Mouse (Mus musculus) heart, embryonic 10.5 days (tissue): ENCODE data around the gene Mprip. TPM values are rescaled to one million over a fixed set of nuclear protein-coding genes. Genes with fewer than 3 reads are reported as not detected.
"Not testable (repeated sequence)": the region's sequence is repeated elsewhere in the genome, so short reads cannot be mapped to it uniquely, and the experiment has no call there.

ENCODE experiments used
- DNase-seq: peaks from one replicate; pipeline ENCODE4 v3.0.0-alpha.2; 2017; ENCODE audit warnings: low spot score
- H3K27ac ChIP-seq: fragments of 300-500 bp; sonication (generic); 2 replicates; pipeline ENCODE4 v1.5.1; 2016; ENCODE audit warnings: mild to moderate bottlenecking
- H3K27me3 ChIP-seq: fragments of 300-500 bp; sonication (generic); 2 replicates; pipeline ENCODE4 v1.6.1; 2016; ENCODE audit warnings: mild to moderate bottlenecking; ENCODE audit not compliant: poor library complexity, insufficient read depth, severe bottlenecking
- H3K36me3 ChIP-seq: fragments of 300-500 bp; sonication (generic); 2 replicates; pipeline ENCODE4 v1.6.1; 2016; ENCODE audit warnings: mild to moderate bottlenecking, moderate library complexity
- H3K4me1 ChIP-seq: fragments of 300-500 bp; sonication (generic); 2 replicates; pipeline ENCODE4 v1.6.1; 2016; ENCODE audit warnings: mild to moderate bottlenecking
- H3K4me3 ChIP-seq: fragments of 300-500 bp; sonication (generic); 2 replicates; pipeline ENCODE4 v1.5.1; 2016; ENCODE audit warnings: mild to moderate bottlenecking, moderate library complexity
- H3K9me3 ChIP-seq: fragments of 300-500 bp; sonication (generic); 2 replicates; pipeline ENCODE4 v1.6.1; 2016; ENCODE audit warnings: mild to moderate bottlenecking, moderate library complexity
- WGBS: fragments of 180-500 bp; shearing (Covaris S2); methylation state at CpG from one replicate; pipeline ENCODE4 v1.1.7; 2016; 5-methylcytosine and 5-hydroxymethylcytosine counted together
- polyA plus RNA-seq: library from polyadenylated mRNA; unstranded; fragments of >200 nt; fragmentation: Nextera tagmentation; extraction: Ambion mirVana; gene quantifications from 2 replicates; pipeline ENCODE4 v1.2.1, GENCODE M21; 2016

Mprip gene
- 36.6 and 43.6 TPM in 2 replicates for polyA plus RNA-seq

GRCm38 (mm10) chr11:59661005-59661404, at the start of gene Mprip:
Gene Mprip, plus strand, starts transcription at chr11:59661305.
- Histone ChIP-seq H3K9me3 (no peaks in the 10 kb centered on the region), H3K4me1 (peaks cover 49% of the 10 kb centered on the region), H3K4me3 (peak within 1 kb of the TSS; percentile 86), H3K27ac (peak within 1 kb of the TSS; percentile 94), H3K27me3 (no peaks in the 10 kb centered on the region), H3K36me3 (no peaks in the 10 kb centered on the region)
- no peak for DNase-seq
- WGBS = 65% methylated on average over 3 of the region's 3 CpGs

GRCm38 (mm10) chr11:59611646-59612045, 49.5 kb upstream of the Mprip start:
- Histone ChIP-seq H3K9me3 (no peaks in the 10 kb centered on the region), H3K27me3 (no peaks in the 10 kb centered on the region), H3K36me3 (no peaks in the 10 kb centered on the region), H3K27ac (no peak overlapping the region), H3K4me3 (no peak overlapping the region), H3K4me1 (no peaks in the 10 kb centered on the region)
- DNase-seq = no peak
- WGBS = 72% methylated on average over 5 of the region's 5 CpGs

- Histone ChIP-seq H3K27ac (no peak overlapping the region), H3K9me3 (no peaks in the 10 kb centered on the region), H3K36me3 (no peaks in the 10 kb centered on the region), H3K27me3 (no peaks in the 10 kb centered on the region), H3K4me1 (no peaks in the 10 kb centered on the region), H3K4me3 (no peak overlapping the region)
- WGBS = 49% methylated on average over 4 of the region's 4 CpGs
- no peak for DNase-seq
These were observed 47.0 kb upstream of the Mprip start for GRCm38 (mm10) chr11:59614120-59614519.

- H3K4me1 ChIP-seq, DNase-seq, H3K27me3 ChIP-seq, H3K36me3 ChIP-seq, H3K4me3 ChIP-seq, H3K9me3 ChIP-seq, H3K27ac ChIP-seq: not testable (repeated sequence)
- WGBS = 91% methylated on average over 2 of the region's 2 CpGs
These were observed 44.1 kb upstream of the Mprip start for GRCm38 (mm10) chr11:59616986-59617385.

GRCm38 (mm10) chr11:59622214-59622613, 38.9 kb upstream of the Mprip start:
- Histone ChIP-seq H3K4me1 (no peaks in the 10 kb centered on the region), H3K4me3 (no peak overlapping the region), H3K27me3 (0 out of 2 replicates have a peak, but pooled peaks cover 4% of the 10 kb centered on the region), H3K9me3 (no peaks in the 10 kb centered on the region), H3K36me3 (no peaks in the 10 kb centered on the region), H3K27ac (no peak overlapping the region)
- DNase-seq = no peak
- WGBS = 74% methylated on average over 3 of the region's 3 CpGs

- no peak overlapping the region for H3K4me3 ChIP-seq
- 0 out of 2 replicates have a peak, but pooled peaks cover 4% of the 10 kb centered on the region for H3K27me3 ChIP-seq
- WGBS = 30% methylated on average over 6 of the region's 6 CpGs
- no peaks in the 10 kb centered on the region for H3K9me3 ChIP-seq
- no peak for DNase-seq
- H3K27ac ChIP-seq = no peak overlapping the region
- H3K36me3 ChIP-seq = no peaks in the 10 kb centered on the region
- H3K4me1 ChIP-seq = no peaks in the 10 kb centered on the region
These were observed 37.0 kb upstream of the Mprip start for GRCm38 (mm10) chr11:59624017-59624630.

GRCm38 (mm10) chr11:59626192-59626591, 34.9 kb upstream of the Mprip start:
- H3K4me1 ChIP-seq = no peaks in the 10 kb centered on the region
- H3K36me3 ChIP-seq = no peaks in the 10 kb centered on the region

GRCm38 (mm10) chr11:59628177-59628576, 32.9 kb upstream of the Mprip start:
- H3K9me3 ChIP-seq = no peaks in the 10 kb centered on the region
- 0 out of 2 replicates have a peak, but pooled peaks cover 4% of the 10 kb centered on the region for H3K27me3 ChIP-seq
- 70% methylated on average over 5 of the region's 5 CpGs for WGBS
- H3K36me3 ChIP-seq = no peaks in the 10 kb centered on the region
- no peak for DNase-seq
- H3K27ac ChIP-seq = no peak overlapping the region
- no peak overlapping the region for H3K4me3 ChIP-seq
- H3K4me1 ChIP-seq = no peaks in the 10 kb centered on the region

More at GRCm38 (mm10) chr11:59626192-59626591, 34.9 kb upstream of the Mprip start:
- Histone ChIP-seq H3K27ac (no peak overlapping the region), H3K27me3 (0 out of 2 replicates have a peak, but pooled peaks cover 4% of the 10 kb centered on the region), H3K9me3 (no peaks in the 10 kb centered on the region), H3K4me3 (no peak overlapping the region)
- WGBS = 86% methylated on average over 7 of the region's 7 CpGs
- no peak for DNase-seq

GRCm38 (mm10) chr11:59629871-59630270, 31.2 kb upstream of the Mprip start:
- no peak overlapping the region for H3K4me3 ChIP-seq
- H3K27me3 ChIP-seq = no peaks in the 10 kb centered on the region
- H3K27ac ChIP-seq = no peak overlapping the region
- no peaks in the 10 kb centered on the region for H3K9me3 ChIP-seq
- no peak for DNase-seq
- H3K4me1 ChIP-seq = no peaks in the 10 kb centered on the region
- WGBS = 73% methylated on average over 5 of the region's 5 CpGs
- no peaks in the 10 kb centered on the region for H3K36me3 ChIP-seq

GRCm38 (mm10) chr11:59631980-59632379, 29.1 kb upstream of the Mprip start:
- H3K36me3 ChIP-seq = no peaks in the 10 kb centered on the region
- H3K9me3 ChIP-seq = no peaks in the 10 kb centered on the region
- no peak overlapping the region for H3K4me3 ChIP-seq
- no peak for DNase-seq
- no peaks in the 10 kb centered on the region for H3K27me3 ChIP-seq
- H3K4me1 ChIP-seq = peaks cover 5% of the 10 kb centered on the region; the same call in 1 of the 2 replicates
- no peak overlapping the region for H3K27ac ChIP-seq
- WGBS = 74% methylated on average over 4 of the region's 4 CpGs

GRCm38 (mm10) chr11:59633037-59633436, 28.1 kb upstream of the Mprip start:
- Histone ChIP-seq H3K27ac (no peak overlapping the region), H3K4me1 (peaks cover 6% of the 10 kb centered on the region; the same call in 1 of the 2 replicates), H3K4me3 (no peak overlapping the region), H3K9me3 (no peaks in the 10 kb centered on the region), H3K36me3 (no peaks in the 10 kb centered on the region), H3K27me3 (no peaks in the 10 kb centered on the region)
- 28% methylated on average over 5 of the region's 5 CpGs for WGBS
- peak; percentile 81 for DNase-seq

- no peak overlapping the region for H3K27ac ChIP-seq
- H3K36me3 ChIP-seq = no peaks in the 10 kb centered on the region
- H3K27me3 ChIP-seq = no peaks in the 10 kb centered on the region
- peaks cover 6% of the 10 kb centered on the region; the same call in 1 of the 2 replicates for H3K4me1 ChIP-seq
- no peak overlapping the region for H3K4me3 ChIP-seq
- peak; percentile 60 for DNase-seq
- 64% methylated on average over 7 of the region's 7 CpGs for WGBS
- no peaks in the 10 kb centered on the region for H3K9me3 ChIP-seq
These were observed 27.0 kb upstream of the Mprip start for GRCm38 (mm10) chr11:59634001-59634660.

- no peaks in the 10 kb centered on the region for H3K27me3 ChIP-seq
- no peak overlapping the region for H3K4me3 ChIP-seq
- H3K9me3 ChIP-seq = no peaks in the 10 kb centered on the region
- H3K27ac ChIP-seq = no peak overlapping the region
- H3K36me3 ChIP-seq = no peaks in the 10 kb centered on the region
- peak; percentile 70 for DNase-seq
- 77% methylated on average over 9 of the region's 9 CpGs for WGBS
- peaks cover 6% of the 10 kb centered on the region; the same call in 1 of the 2 replicates for H3K4me1 ChIP-seq
These were observed 25.8 kb upstream of the Mprip start for GRCm38 (mm10) chr11:59635251-59635795.
